Mouse (Mus musculus): ENCODE measurements around the gene Cacna2d3.

DNA sequence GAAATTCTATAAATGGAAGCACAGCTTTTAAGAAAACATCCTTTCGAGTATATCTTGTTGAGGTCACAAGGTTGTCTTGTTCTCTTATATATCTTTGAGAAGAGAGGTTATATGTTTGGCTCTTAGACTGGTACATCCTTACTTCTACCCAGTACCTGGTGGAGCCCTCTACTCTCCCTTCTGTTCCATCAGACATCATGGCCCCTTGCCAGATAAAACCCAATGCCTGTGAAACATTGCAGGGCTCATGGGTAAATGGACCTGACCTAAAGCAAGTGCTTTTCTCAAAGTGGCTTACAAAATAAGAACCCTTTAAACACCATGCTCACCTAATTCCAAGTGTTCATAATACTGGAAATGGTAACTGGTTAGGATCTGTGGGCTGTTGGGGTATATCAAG lies 660.2 kb downstream of the Cacna2d3 start:
- TF ChIP-seq CTCF (conservative IDR thresholded peaks at IDR 0.05; ENCODE audit: low read length): no peak
- TF ChIP-seq NANOG (IDR thresholded peaks at IDR 0.05; ENCODE audit: borderline replicate concordance, low read length): no peak

All from E14TG2a.4 (cell line).